Mouse (Mus musculus): ENCODE data around the gene Pold1.

DNA sequence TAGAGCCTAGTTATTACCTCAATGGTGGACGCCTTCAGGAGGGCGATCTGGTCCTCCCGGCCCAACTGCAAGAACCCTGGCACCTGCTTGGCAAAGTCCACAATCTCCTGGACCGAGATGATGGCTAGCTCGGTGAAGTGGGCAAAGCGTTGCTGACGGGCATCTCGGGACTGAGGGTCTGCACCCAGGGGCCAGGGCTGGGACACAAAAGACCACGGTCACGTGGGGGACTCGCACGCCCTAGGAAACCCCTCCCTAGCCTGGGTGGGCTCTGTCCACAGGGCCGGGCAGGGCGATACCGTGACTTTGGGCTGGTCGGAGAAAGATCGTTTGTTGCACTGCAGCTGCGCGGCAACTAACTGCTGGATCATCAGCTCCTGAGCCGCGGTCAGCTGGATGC is 2.7 kb upstream of the Pold1 start:
- TF ChIP-seq MAFK (IDR thresholded peaks at IDR 0.05; ENCODE audit: insufficient read depth, low read depth, low read length): no peak
- TF ChIP-seq CHD2 (IDR thresholded peaks at IDR 0.05; ENCODE audit: low read depth, low read length): no peak
- TF ChIP-seq HCFC1 (IDR thresholded peaks at IDR 0.05; ENCODE audit: borderline replicate concordance, insufficient read depth, low read length): no peak
